Mouse (Mus musculus) heart, postnatal 0 days (tissue): ENCODE results near the gene Tceal7. TPM values are rescaled to one million over a fixed set of nuclear protein-coding genes. Genes with fewer than 3 reads are reported as not detected.

ENCODE experiments used
- ATAC-seq: fragments of 200-750 bp; cut with Nextera tagmentation; 2 replicates; pipeline ENCODE4 v1.8.0; 2017; ENCODE audit warnings: low read depth, moderate number of reproducible peaks, moderate library complexity; ENCODE audit not compliant: insufficient read depth
- DNase-seq: peaks from one replicate; pipeline ENCODE4 v3.0.0-alpha.2; 2016; ENCODE audit warnings: low spot score
- H3K27ac ChIP-seq: fragments of 300-500 bp; sonication (generic); 2 replicates; pipeline ENCODE4 v1.5.1; 2014; ENCODE audit warnings: low read depth, mild to moderate bottlenecking
- H3K27me3 ChIP-seq: fragments of 300-500 bp; sonication (generic); 2 replicates; pipeline ENCODE4 v1.6.1; 2014; ENCODE audit warnings: low read length, mixed read lengths; ENCODE audit not compliant: control insufficient read depth, insufficient read depth
- H3K36me3 ChIP-seq: fragments of 300-500 bp; sonication (generic); replicated peaks from 2 replicates; pipeline ENCODE4 v1.6.1; 2014; ENCODE audit warnings: low read length, mixed read lengths; ENCODE audit not compliant: control insufficient read depth, insufficient read depth
- H3K4me1 ChIP-seq: fragments of 300-500 bp; sonication (generic); 2 replicates; pipeline ENCODE4 v1.6.1; 2014; ENCODE audit warnings: antibody characterized with exemption; ENCODE audit not compliant: control insufficient read depth, insufficient read depth
- H3K4me2 ChIP-seq: fragments of 300-500 bp; sonication (generic); 2 replicates; pipeline ENCODE4 v1.6.1; 2014; ENCODE audit warnings: low read depth, mild to moderate bottlenecking, low read length, moderate library complexity
- H3K4me3 ChIP-seq: fragments of 300-500 bp; sonication (generic); 2 replicates; pipeline ENCODE4 v1.5.1; 2014; ENCODE audit warnings: low read depth, low read length
- H3K9ac ChIP-seq: fragments of 300-500 bp; sonication (generic); replicated peaks from 2 replicates; pipeline ENCODE4 v1.6.1; 2014; ENCODE audit warnings: low read depth, low read length, mixed read lengths
- H3K9me3 ChIP-seq: fragments of 300-500 bp; sonication (generic); replicated peaks from 2 replicates; pipeline ENCODE4 v1.6.1; 2016; ENCODE audit warnings: low read length; ENCODE audit not compliant: control insufficient read depth
- CTCF ChIP-seq: IDR thresholded peaks from 2 replicates; pipeline ENCODE4 v1.5.1; 2016; ENCODE audit warnings: antibody characterized with exemption, control low read depth, low read depth
- EP300 ChIP-seq: IDR thresholded peaks from 2 replicates; pipeline ENCODE4 v1.6.1; 2016; ENCODE audit warnings: antibody characterized with exemption, low read depth
- WGBS: fragments of 180-500 bp; shearing (Covaris S2); extraction: QIAGEN DNeasy Blood & Tissue Kit; methylation state at CpG from one replicate; pipeline ENCODE4 v1.1.7; 2014; 5-methylcytosine and 5-hydroxymethylcytosine counted together
- polyA plus RNA-seq: library from polyadenylated mRNA; unstranded; fragments of >200 nt; fragmentation: Nextera tagmentation; extraction: Ambion mirVana; gene quantifications from 2 replicates; pipeline ENCODE4 v1.2.1, GENCODE M21; 2015
- total RNA-seq: library from RNA; depleted of rRNA; stranded (reverse); fragments of >200 nt; gene quantifications from 2 replicates; pipeline ENCODE4 v1.2.3, GENCODE M21; 2014; ENCODE audit warnings: low replicate concordance

Tceal7 gene
- total and polyA plus RNA-seq, 2 experiments from 2014 or later, result 15.1 to 21.7 TPM

GRCm38 (mm10) chrX:136227768-136228167 lies 13.2 kb downstream of the Tceal7 start:
- ATAC-seq, result peak; percentile 33; the same call in 1 of the 2 replicates
- H3K27ac ChIP-seq, result no peak overlapping the region

GRCm38 (mm10) chrX:136238118-136238517 lies 23.5 kb downstream of the Tceal7 start:
- H3K9me3 ChIP-seq, result no peaks in the 10 kb centered on the region
- TF ChIP-seq EP300 (no peak), CTCF (peak; percentile 45)
- H3K27me3 ChIP-seq, result no peaks in the 10 kb centered on the region
- DNase-seq (no peak), ATAC-seq (no peak)
- H3K4me2 ChIP-seq, result no peak overlapping the region
- WGBS, result 40% methylated on average over 3 of the region's 3 CpGs
- no peak overlapping the region for H3K27ac ChIP-seq
- no peaks in the 10 kb centered on the region for H3K36me3 ChIP-seq
- H3K9ac ChIP-seq, result no peak overlapping the region
- no peak overlapping the region for H3K4me3 ChIP-seq
- H3K4me1 ChIP-seq, result no peaks in the 10 kb centered on the region

More at GRCm38 (mm10) chrX:136227768-136228167, 13.2 kb downstream of the Tceal7 start:
- no peak for DNase-seq
- no peaks in the 10 kb centered on the region for H3K36me3 ChIP-seq
- H3K9ac ChIP-seq, result no peak overlapping the region
- peaks cover 4% of the 10 kb centered on the region; the same call in 1 of the 2 replicates for H3K4me1 ChIP-seq
- H3K9me3 ChIP-seq, result no peaks in the 10 kb centered on the region
- no peak overlapping the region for H3K4me3 ChIP-seq
- H3K27me3 ChIP-seq, result no peaks in the 10 kb centered on the region
- 0 out of 2 replicates have a peak overlapping the region, but pooled peaks have one; percentile 9 for H3K4me2 ChIP-seq
- no peak for TF ChIP-seq EP300
- TF ChIP-seq CTCF, result no peak
- 27% methylated on average over 5 of the region's 5 CpGs for WGBS

- Histone ChIP-seq H3K4me1 (no peaks in the 10 kb centered on the region), H3K9me3 (no peaks in the 10 kb centered on the region), H3K4me3 (no peak overlapping the region), H3K27ac (no peak overlapping the region), H3K4me2 (no peak overlapping the region), H3K27me3 (no peaks in the 10 kb centered on the region), H3K36me3 (0 out of 2 replicates have a peak, but pooled peaks cover 4% of the 10 kb centered on the region), H3K9ac (no peak overlapping the region)
- 62% methylated on average over 2 of the region's 2 CpGs for WGBS
- no peak for DNase-seq
- ATAC-seq, result no peak
- TF ChIP-seq CTCF, result no peak
- TF ChIP-seq EP300, result no peak
These were observed 28.6 kb downstream of the Tceal7 start for GRCm38 (mm10) chrX:136243181-136243580.

- Histone ChIP-seq H3K27ac (peak within 1 kb of the TSS; percentile 84), H3K4me2 (peak within 1 kb of the TSS; percentile 68), H3K36me3 (0 out of 2 replicates have a peak, but pooled peaks cover 4% of the 10 kb centered on the region), H3K4me3 (peak within 1 kb of the TSS; percentile 66), H3K4me1 (no peaks in the 10 kb centered on the region), H3K9ac (peak within 1 kb of the TSS; percentile 69), H3K9me3 (no peaks in the 10 kb centered on the region), H3K27me3 (no peaks in the 10 kb centered on the region)
- 21% methylated on average over 20 of the region's 20 CpGs for WGBS
- TF ChIP-seq EP300, result no peak
- no peak for TF ChIP-seq CTCF
- DNase-seq (peak; percentile 84), ATAC-seq (peak; percentile 92)
These were observed 30.1 kb downstream of the Tceal7 start, which contains the start of gene Tceal9 for GRCm38 (mm10) chrX:136244574-136245229. Gene Tceal9 (plus strand): TSS chrX:136245079.

GRCm38 (mm10) chrX:136245521-136246071 lies 31.0 kb downstream of the Tceal7 start:
- H3K4me1 ChIP-seq, result no peaks in the 10 kb centered on the region
- ATAC-seq (peak; percentile 57; the same call in 1 of the 2 replicates), DNase-seq (no peak)
- peak overlapping the region; percentile 84 for H3K27ac ChIP-seq
- 0 out of 2 replicates have a peak, but pooled peaks cover 4% of the 10 kb centered on the region for H3K36me3 ChIP-seq
- peak overlapping the region; percentile 69 for H3K9ac ChIP-seq
- TF ChIP-seq CTCF (no peak), EP300 (no peak)
- H3K27me3 ChIP-seq, result no peaks in the 10 kb centered on the region
- 30% methylated on average over 13 of the region's 15 CpGs for WGBS
- H3K4me3 ChIP-seq, result peak overlapping the region; percentile 66
- peak overlapping the region; percentile 68 for H3K4me2 ChIP-seq
- H3K9me3 ChIP-seq, result no peaks in the 10 kb centered on the region
